Mouse (Mus musculus): ENCODE results near the gene 4930539E08Rik. TPM values are rescaled to one million over a fixed set of nuclear protein-coding genes. Genes with fewer than 3 reads are reported as not detected.

Gene 4930539E08Rik
- 0.02 TPM in 1 of 2 replicates, not detected in the other for polyA plus RNA-seq (2015; fragmentation: Nextera tagmentation; extraction: Ambion mirVana)

- WGBS: 74% methylated on average over 12 of the region's 12 CpGs
- H3K27ac ChIP-seq (ENCODE audit: low read length): no peak within 1 kb of the TSS
- no peak within 1 kb of the TSS for H3K4me3 ChIP-seq (ENCODE audit: low read depth, low read length)
- H3K4me2 ChIP-seq (replicated peaks; ENCODE audit: low read depth, low read length): no peak within 1 kb of the TSS
- no peaks in the 10 kb centered on the region for H3K4me1 ChIP-seq (ENCODE audit: insufficient read depth, low read depth, low read length)
- H3K36me3 ChIP-seq (ENCODE audit: insufficient read depth, low read length): no peaks in the 10 kb centered on the region
- TF ChIP-seq CTCF (IDR thresholded peaks at IDR 0.05) (no peak), EP300 (IDR thresholded peaks at IDR 0.05) (no peak)
- DNase-seq (ENCODE audit: low spot score) (no peak), ATAC-seq (no peak)
- H3K9me3 ChIP-seq (ENCODE audit: low read length): no peaks in the 10 kb centered on the region
- H3K9ac ChIP-seq (replicated peaks; ENCODE audit: low read depth): no peak within 1 kb of the TSS
- H3K27me3 ChIP-seq (replicated peaks; ENCODE audit: insufficient read depth, low read length): no peaks in the 10 kb centered on the region
Measured at GRCm38 (mm10) chr17:28915060-28915628, at the start of gene 4930539E08Rik. TSS of gene 4930539E08Rik (minus strand) at chr17:28915324.

DNA sequence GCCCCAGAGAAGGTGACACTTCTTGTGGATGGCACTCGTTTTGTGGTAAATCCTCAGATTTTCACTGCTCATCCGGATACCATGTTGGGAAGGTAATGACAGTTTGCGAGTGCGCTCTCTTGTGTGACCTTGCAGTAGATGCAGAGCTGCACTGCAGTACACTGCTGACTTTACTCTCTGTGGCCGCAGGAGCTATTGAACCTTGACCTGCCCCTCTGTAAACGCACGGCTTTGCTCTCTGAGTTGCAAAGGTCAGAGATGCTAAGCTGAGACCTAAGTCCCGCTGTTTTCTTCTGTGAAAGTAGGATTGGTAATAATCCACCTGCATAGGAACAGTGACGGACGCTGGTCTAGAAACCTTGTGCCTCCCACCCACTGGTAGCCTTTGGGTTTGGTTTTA, 46.5 kb upstream of the 4930539E08Rik start:
- no peak for ATAC-seq
- no peaks in the 10 kb centered on the region for H3K9me3 ChIP-seq (ENCODE audit: low read length)
- no peak for TF ChIP-seq EP300 (IDR thresholded peaks at IDR 0.05)
- TF ChIP-seq CTCF (IDR thresholded peaks at IDR 0.05): no peak
- no peak overlapping the region for H3K9ac ChIP-seq (replicated peaks; ENCODE audit: low read depth)
- DNase-seq (ENCODE audit: low spot score): no peak
- H3K4me3 ChIP-seq (ENCODE audit: low read depth, low read length): no peak overlapping the region
- H3K27ac ChIP-seq (ENCODE audit: low read length): no peak overlapping the region
- H3K4me1 ChIP-seq (ENCODE audit: insufficient read depth, low read depth, low read length): no peaks in the 10 kb centered on the region
- no peaks in the 10 kb centered on the region for H3K27me3 ChIP-seq (replicated peaks; ENCODE audit: insufficient read depth, low read length)
- 82% methylated on average over 10 of the region's 10 CpGs for WGBS
- peaks cover 35% of the 10 kb centered on the region for H3K36me3 ChIP-seq (ENCODE audit: insufficient read depth, low read length)
- no peak overlapping the region for H3K4me2 ChIP-seq (replicated peaks; ENCODE audit: low read depth, low read length)

DNA sequence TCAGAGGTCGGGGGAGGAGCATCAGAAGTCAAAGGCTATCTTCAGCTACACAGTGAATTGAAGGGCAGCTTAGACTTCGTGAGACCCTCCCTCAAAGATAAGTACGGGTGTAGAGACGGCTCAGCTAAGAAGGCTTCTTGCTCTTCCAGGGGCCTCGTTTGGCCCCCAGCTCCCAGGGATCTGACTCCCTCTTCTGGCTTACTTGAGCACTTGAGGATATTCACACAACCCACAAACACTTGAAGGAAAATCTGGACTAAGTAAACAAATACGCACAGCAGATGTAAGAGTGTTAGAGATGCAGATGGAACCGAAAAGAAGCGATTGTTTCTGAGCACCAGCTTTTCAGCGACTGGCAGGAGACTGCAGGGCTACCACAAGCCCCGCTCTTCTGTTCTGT, 45.5 kb upstream of the 4930539E08Rik start:
- peaks cover 33% of the 10 kb centered on the region for H3K36me3 ChIP-seq (ENCODE audit: insufficient read depth, low read length)
- DNase-seq (ENCODE audit: low spot score) (no peak), ATAC-seq (no peak)
- no peak overlapping the region for H3K9ac ChIP-seq (replicated peaks; ENCODE audit: low read depth)
- TF ChIP-seq CTCF (IDR thresholded peaks at IDR 0.05) (peak; percentile 34; the same call in 1 of the 2 replicates), EP300 (IDR thresholded peaks at IDR 0.05) (no peak)
- H3K27ac ChIP-seq (ENCODE audit: low read length): no peak overlapping the region
- no peak overlapping the region for H3K4me2 ChIP-seq (replicated peaks; ENCODE audit: low read depth, low read length)
- 48% methylated on average over 10 of the region's 10 CpGs for WGBS
- no peak overlapping the region for H3K4me3 ChIP-seq (ENCODE audit: low read depth, low read length)
- no peaks in the 10 kb centered on the region for H3K9me3 ChIP-seq (ENCODE audit: low read length)
- no peaks in the 10 kb centered on the region for H3K4me1 ChIP-seq (ENCODE audit: insufficient read depth, low read depth, low read length)
- H3K27me3 ChIP-seq (replicated peaks; ENCODE audit: insufficient read depth, low read length): no peaks in the 10 kb centered on the region

DNA sequence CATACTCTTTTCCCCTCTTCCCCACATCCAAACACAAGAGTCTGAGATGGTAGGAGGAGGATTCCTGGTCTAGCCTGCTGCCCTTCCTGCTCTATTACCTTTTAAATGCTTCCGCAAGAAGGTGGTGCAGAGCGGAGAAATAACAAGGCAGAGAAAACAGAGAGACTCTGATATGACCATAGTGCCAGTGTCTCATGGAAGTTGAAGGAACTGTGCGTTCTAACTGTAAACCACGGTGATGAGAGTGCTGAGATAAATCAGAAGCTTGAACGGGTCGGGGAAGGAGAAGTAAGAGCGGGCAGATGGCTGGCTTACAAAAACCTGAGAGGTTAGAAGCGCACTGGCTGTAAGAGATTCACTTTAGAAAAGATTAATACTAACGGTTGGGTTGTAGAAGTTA, 39.3 kb upstream of the 4930539E08Rik start:
- Histone ChIP-seq H3K4me3 (ENCODE audit: low read depth, low read length) (no peak overlapping the region), H3K27me3 (replicated peaks; ENCODE audit: insufficient read depth, low read length) (no peaks in the 10 kb centered on the region), H3K9ac (replicated peaks; ENCODE audit: low read depth) (no peak overlapping the region), H3K27ac (ENCODE audit: low read length) (no peak overlapping the region), H3K4me1 (ENCODE audit: insufficient read depth, low read depth, low read length) (peaks cover 12% of the 10 kb centered on the region), H3K36me3 (ENCODE audit: insufficient read depth, low read length) (0 out of 2 replicates have a peak, but pooled peaks cover 3% of the 10 kb centered on the region), H3K9me3 (ENCODE audit: low read length) (no peaks in the 10 kb centered on the region), H3K4me2 (replicated peaks; ENCODE audit: low read depth, low read length) (peak overlapping the region; percentile 75; the same call in 1 of the 2 replicates)
- ATAC-seq (no peak), DNase-seq (ENCODE audit: low spot score) (no peak)
- TF ChIP-seq EP300 (IDR thresholded peaks at IDR 0.05) (no peak), CTCF (IDR thresholded peaks at IDR 0.05) (no peak)
- whole genome bisulfite sequencing: 95% methylated on average over 9 of the region's 9 CpGs

GRCm38 (mm10) chr17:28953251-28953650, 38.1 kb upstream of the 4930539E08Rik start:
- Histone ChIP-seq H3K27ac (ENCODE audit: low read length) (peak overlapping the region; percentile 97), H3K4me2 (replicated peaks; ENCODE audit: low read depth, low read length) (peak overlapping the region; percentile 75), H3K9me3 (ENCODE audit: low read length) (no peaks in the 10 kb centered on the region), H3K36me3 (ENCODE audit: insufficient read depth, low read length) (0 out of 2 replicates have a peak, but pooled peaks cover 2% of the 10 kb centered on the region), H3K4me3 (ENCODE audit: low read depth, low read length) (peak overlapping the region; percentile 70), H3K9ac (replicated peaks; ENCODE audit: low read depth) (peak overlapping the region; percentile 77), H3K4me1 (ENCODE audit: insufficient read depth, low read depth, low read length) (peaks cover 12% of the 10 kb centered on the region), H3K27me3 (replicated peaks; ENCODE audit: insufficient read depth, low read length) (no peaks in the 10 kb centered on the region)
- no peak for ATAC-seq
- TF ChIP-seq CTCF (IDR thresholded peaks at IDR 0.05) (no peak), EP300 (IDR thresholded peaks at IDR 0.05) (no peak)
- 2% methylated on average over 9 of the region's 9 CpGs for WGBS
- peak; percentile 39 for DNase-seq (ENCODE audit: low spot score)

GRCm38 (mm10) chr17:28951831-28952799, 37.0 kb upstream of the 4930539E08Rik start, which contains the start of gene Kctd20:
TSS of gene Kctd20 (plus strand) at chr17:28951950.
- Histone ChIP-seq H3K4me1 (ENCODE audit: insufficient read depth, low read depth, low read length) (peaks cover 12% of the 10 kb centered on the region), H3K9me3 (ENCODE audit: low read length) (no peaks in the 10 kb centered on the region), H3K36me3 (ENCODE audit: insufficient read depth, low read length) (no peaks in the 10 kb centered on the region), H3K9ac (replicated peaks; ENCODE audit: low read depth) (peak within 1 kb of the TSS; percentile 77), H3K27me3 (replicated peaks; ENCODE audit: insufficient read depth, low read length) (no peaks in the 10 kb centered on the region), H3K27ac (ENCODE audit: low read length) (peak within 1 kb of the TSS; percentile 97), H3K4me2 (replicated peaks; ENCODE audit: low read depth, low read length) (peak within 1 kb of the TSS; percentile 75), H3K4me3 (ENCODE audit: low read depth, low read length) (peak within 1 kb of the TSS; percentile 70)
- DNase-seq (ENCODE audit: low spot score) (peak; percentile 95), ATAC-seq (peak; percentile 92)
- TF ChIP-seq EP300 (IDR thresholded peaks at IDR 0.05) (no peak), CTCF (IDR thresholded peaks at IDR 0.05) (no peak; the same call in 1 of the 2 replicates)
- 1% methylated on average over 53 of the region's 80 CpGs for WGBS
